Mouse (Mus musculus): ENCODE results near the gene Phb.

DNA sequence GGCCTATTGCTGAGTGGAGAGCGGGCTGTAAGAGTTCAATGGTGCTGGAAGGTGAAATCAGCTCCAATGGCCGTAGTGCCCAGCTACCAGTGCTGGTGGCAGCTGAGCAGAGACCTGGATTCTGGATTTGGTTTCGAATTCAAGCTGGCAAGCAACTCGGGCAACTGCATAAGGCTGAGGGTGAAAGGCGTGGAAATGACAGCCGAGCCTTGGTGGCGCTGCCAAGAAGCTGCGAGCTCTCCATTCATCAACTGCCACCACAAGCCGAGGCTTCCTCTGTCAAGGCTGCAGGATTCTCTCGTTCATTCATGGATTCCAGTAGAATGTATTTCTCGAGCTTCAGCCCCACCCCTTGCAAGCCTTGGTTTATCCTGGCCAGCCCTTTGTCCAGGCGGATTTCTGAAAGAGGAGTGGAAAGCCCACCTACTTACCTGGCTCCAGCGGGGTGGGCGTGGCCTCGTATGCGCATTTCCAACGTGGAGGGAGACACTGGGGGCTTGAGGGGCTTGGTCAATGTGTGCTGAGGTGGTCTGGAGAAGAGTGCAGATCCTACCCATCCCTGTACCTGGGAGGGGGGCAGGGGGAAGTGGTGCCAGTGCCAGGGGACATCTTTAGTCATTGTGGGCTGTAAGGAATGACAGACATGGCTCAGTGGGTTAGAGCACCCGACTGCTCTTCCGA lies 48.8 kb upstream of the Phb start:
- TF ChIP-seq CTCF (IDR thresholded peaks at IDR 0.05; ENCODE audit: low read depth, low read length): no peak
- TF ChIP-seq POLR2A (IDR thresholded peaks at IDR 0.05; ENCODE audit: borderline replicate concordance, low read depth, low read length): no peak
